Mouse (Mus musculus) neural tube, embryonic 15.5 days (tissue): ENCODE results near the gene Atp13a5. TPM values are rescaled to one million over a fixed set of nuclear protein-coding genes. Genes with fewer than 3 reads are reported as not detected.

Experiments
- ATAC-seq: fragments of 200-750 bp; cut with Nextera tagmentation; 2 replicates; pipeline ENCODE4 v1.8.0; 2017; ENCODE audit warnings: mild to moderate bottlenecking, moderate TSS enrichment, moderate library complexity; ENCODE audit not compliant: low FRiP score
- H3K27ac ChIP-seq: fragments of 300-500 bp; sonication (generic); replicated peaks from 2 replicates; pipeline ENCODE4 v1.5.1; 2015; ENCODE audit warnings: mild to moderate bottlenecking, inconsistent platforms
- H3K27me3 ChIP-seq: fragments of 300-500 bp; sonication (generic); replicated peaks from 2 replicates; pipeline ENCODE4 v1.6.1; 2015; ENCODE audit warnings: inconsistent platforms
- H3K36me3 ChIP-seq: fragments of 300-500 bp; sonication (generic); 2 replicates; pipeline ENCODE4 v1.6.1; 2015; ENCODE audit warnings: inconsistent platforms
- H3K4me1 ChIP-seq: fragments of 300-500 bp; sonication (generic); 2 replicates; pipeline ENCODE4 v1.6.1; 2015; ENCODE audit warnings: inconsistent platforms
- H3K4me2 ChIP-seq: fragments of 300-500 bp; sonication (generic); 2 replicates; pipeline ENCODE4 v1.6.1; 2015; ENCODE audit warnings: inconsistent platforms, mild to moderate bottlenecking, moderate library complexity
- H3K4me3 ChIP-seq: fragments of 300-500 bp; sonication (generic); replicated peaks from 2 replicates; pipeline ENCODE4 v1.5.1; 2015; ENCODE audit warnings: mild to moderate bottlenecking, inconsistent platforms
- H3K9ac ChIP-seq: fragments of 300-500 bp; sonication (generic); replicated peaks from 2 replicates; pipeline ENCODE4 v1.6.1; 2015; ENCODE audit warnings: mild to moderate bottlenecking, inconsistent platforms
- H3K9me3 ChIP-seq: fragments of 300-500 bp; sonication (generic); replicated peaks from 2 replicates; pipeline ENCODE4 v1.6.1; 2016; ENCODE audit warnings: inconsistent platforms
- WGBS: fragments of 180-500 bp; shearing (Covaris S2); methylation state at CpG from one replicate; pipeline ENCODE4 v1.1.7; 2015; ENCODE audit warnings: mixed read lengths; 5-methylcytosine and 5-hydroxymethylcytosine counted together
- polyA plus RNA-seq: library from polyadenylated mRNA; unstranded; fragments of >200 nt; fragmentation: Nextera tagmentation; extraction: Ambion mirVana; gene quantifications from 2 replicates; pipeline ENCODE4 v1.2.1, GENCODE M21; 2015

The Atp13a5 gene
- polyA plus RNA-seq, 1 experiment from 2014 or later: 1.4 TPM

DNA sequence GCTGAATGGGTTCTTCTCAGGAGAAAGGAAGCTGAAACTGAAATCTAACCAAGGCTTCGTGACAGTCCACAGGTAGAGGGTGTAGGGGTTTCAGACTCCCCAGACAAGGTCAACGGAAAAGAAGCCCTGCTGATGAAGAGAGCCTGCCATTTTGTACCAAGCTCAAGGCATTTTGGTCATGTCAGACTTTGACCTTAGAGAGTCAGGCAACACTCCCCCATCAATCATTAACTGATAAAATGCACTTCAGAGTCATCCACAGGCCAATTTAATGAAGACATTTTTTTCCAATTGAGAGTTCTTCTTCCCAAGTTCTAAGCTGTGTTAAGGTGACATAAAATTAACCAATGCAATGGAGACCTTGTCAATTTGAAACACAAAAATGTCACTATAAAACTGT, 177.4 kb downstream of the Atp13a5 start:
- Histone ChIP-seq H3K9ac (no peak overlapping the region), H3K27ac (no peak overlapping the region), H3K27me3 (no peaks in the 10 kb centered on the region), H3K9me3 (no peaks in the 10 kb centered on the region), H3K36me3 (no peaks in the 10 kb centered on the region), H3K4me2 (no peak overlapping the region), H3K4me1 (peaks cover 13% of the 10 kb centered on the region; the same call in 1 of the 2 replicates), H3K4me3 (no peak overlapping the region)
- ATAC-seq: no peak
- WGBS: 98% methylated on average over 2 of the region's 2 CpGs

- H3K36me3 ChIP-seq: no peaks in the 10 kb centered on the region
- 0 out of 2 replicates have a peak, but pooled peaks cover 3% of the 10 kb centered on the region for H3K4me1 ChIP-seq
- WGBS: 32% methylated on average over 5 of the region's 5 CpGs
- ATAC-seq: no peak
- H3K4me2 ChIP-seq: no peak overlapping the region
- no peak overlapping the region for H3K9ac ChIP-seq
- H3K27me3 ChIP-seq: no peaks in the 10 kb centered on the region
- no peak overlapping the region for H3K4me3 ChIP-seq
- H3K9me3 ChIP-seq: no peaks in the 10 kb centered on the region
- no peak overlapping the region for H3K27ac ChIP-seq
Observed at GRCm38 (mm10) chr16:29198461-29198860, 180.1 kb downstream of the Atp13a5 start.

DNA sequence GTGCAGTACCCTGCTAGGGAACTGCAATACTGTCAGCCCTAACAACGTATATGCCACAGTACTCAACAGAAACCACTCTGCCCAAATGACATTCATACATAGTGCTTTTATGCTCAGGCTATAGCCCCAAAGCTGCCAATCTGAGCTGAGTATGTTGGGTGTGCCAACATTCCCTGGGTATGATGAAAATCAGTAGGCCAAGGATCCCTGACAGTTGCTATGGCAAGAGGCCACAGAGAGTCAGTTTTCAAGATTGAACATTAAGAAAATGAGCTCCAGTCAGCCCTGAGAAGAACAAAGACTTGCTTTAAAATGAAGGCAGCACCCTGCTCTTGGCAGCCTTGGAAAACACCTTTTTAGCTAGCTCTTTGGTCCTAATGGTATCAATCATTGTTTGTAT, 183.4 kb downstream of the Atp13a5 start:
- no peaks in the 10 kb centered on the region for H3K36me3 ChIP-seq
- H3K4me1 ChIP-seq: peaks cover 5% of the 10 kb centered on the region; the same call in 1 of the 2 replicates
- H3K4me3 ChIP-seq: no peak overlapping the region
- 69% methylated on average over 1 of the region's 1 CpGs for WGBS
- H3K9me3 ChIP-seq: no peaks in the 10 kb centered on the region
- no peak overlapping the region for H3K4me2 ChIP-seq
- H3K27ac ChIP-seq: no peak overlapping the region
- H3K27me3 ChIP-seq: no peaks in the 10 kb centered on the region
- no peak overlapping the region for H3K9ac ChIP-seq
- no peak for ATAC-seq

GRCm38 (mm10) chr16:29193981-29194380, 184.6 kb downstream of the Atp13a5 start:
- Histone ChIP-seq H3K9ac (no peak overlapping the region), H3K27me3 (no peaks in the 10 kb centered on the region), H3K36me3 (no peaks in the 10 kb centered on the region), H3K9me3 (no peaks in the 10 kb centered on the region), H3K4me1 (peaks cover 5% of the 10 kb centered on the region; the same call in 1 of the 2 replicates), H3K4me3 (no peak overlapping the region), H3K4me2 (no peak overlapping the region), H3K27ac (no peak overlapping the region)
- WGBS: 64% methylated on average over 4 of the region's 4 CpGs
- ATAC-seq: no peak

DNA sequence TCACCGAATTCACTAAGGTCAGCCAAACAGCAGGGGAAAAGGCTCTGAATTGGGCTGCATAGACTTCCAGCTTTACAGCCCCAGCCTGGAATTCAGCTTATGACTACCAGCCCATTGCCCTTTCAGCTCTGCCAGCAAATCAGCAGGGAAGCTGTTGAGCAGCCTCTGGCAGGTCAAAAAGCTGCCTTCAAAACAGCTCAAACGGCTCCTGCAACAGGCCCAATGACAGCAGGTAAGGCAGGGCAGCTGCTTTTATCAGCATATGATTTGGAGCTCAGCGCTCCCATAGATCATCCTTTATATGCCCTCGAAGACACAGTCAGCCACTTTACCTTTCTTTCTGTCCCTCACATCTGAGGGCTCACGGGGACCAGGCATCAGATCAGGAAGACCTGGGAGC, 185.6 kb downstream of the Atp13a5 start:
- H3K4me1 ChIP-seq: peaks cover 5% of the 10 kb centered on the region; the same call in 1 of the 2 replicates
- H3K4me3 ChIP-seq: no peak overlapping the region
- H3K4me2 ChIP-seq: no peak overlapping the region
- no peak overlapping the region for H3K27ac ChIP-seq
- no peaks in the 10 kb centered on the region for H3K36me3 ChIP-seq
- no peaks in the 10 kb centered on the region for H3K9me3 ChIP-seq
- WGBS: 24% methylated on average over 5 of the region's 5 CpGs
- ATAC-seq: no peak
- no peaks in the 10 kb centered on the region for H3K27me3 ChIP-seq
- no peak overlapping the region for H3K9ac ChIP-seq

Other genes starting within 250 kb of the Atp13a5 start
- 3.6 and 4.7 TPM in 2 replicates for gene Hrasls, start 169.0 kb downstream of the Atp13a5 start, polyA plus RNA-seq
- 0.64 and 0.90 TPM in 2 replicates for gene Atp13a4, start 166.1 kb upstream of the Atp13a5 start, polyA plus RNA-seq
- 36.5 and 39.3 TPM in 2 replicates for gene Opa1, start 200.6 kb upstream of the Atp13a5 start, polyA plus RNA-seq